ENCODE assay signal across 16 mouse cellular contexts in genomic region chr9:90276779-90277178, GRCm38 (mm10).
"Had no signal": no experiment of that assay in that cellular context is flagged by ENCODE, and none has a peak within 500 bp of the region (broad histone marks: within the 10 kb centered on the region; RNA-seq: fewer than 3 reads in every experiment).

No protein-coding gene starts in this region.

- H3K4me2 ChIP-seq: midbrain, embryonic 13.5 days had no signal

- H3K27ac ChIP-seq: kidney, postnatal 0 days; layer of hippocampus, adult 2 months; liver, embryonic 14.5 days; midbrain, embryonic 10.5 days; midbrain, embryonic 13.5 days had no signal

- H3K36me3 ChIP-seq: midbrain, embryonic 10.5 days; midbrain, embryonic 13.5 days had no signal

- ATAC-seq: intestine, postnatal 0 days; midbrain, embryonic 13.5 days; midbrain, embryonic 16.5 days had no signal

- DNase-seq: kidney, adult 2 months; kidney, postnatal 25 days; layer of hippocampus, adult 9-11 months; lung, adult 18-20 months; lung, postnatal 14 days; thymus, adult 18-20 months; thymus, postnatal 36 days had no signal

- H3K4me1 ChIP-seq: midbrain, embryonic 10.5 days; midbrain, embryonic 13.5 days had no signal

- H3K9ac ChIP-seq: liver, embryonic 14.5 days; midbrain, embryonic 13.5 days had no signal

- H3K9me3 ChIP-seq: megakaryocyte, embryonic 14.5 days; midbrain, embryonic 10.5 days; midbrain, embryonic 13.5 days had no signal

- H3K4me3 ChIP-seq: layer of hippocampus, adult 2 months; megakaryocyte, embryonic 14.5 days; midbrain, embryonic 10.5 days; midbrain, embryonic 13.5 days; myocyte had no signal
